Mouse (Mus musculus) embryonic facial prominence, embryonic 10.5 days (tissue): ENCODE measurements around the gene Tec. TPM values are rescaled to one million over a fixed set of nuclear protein-coding genes. Genes with fewer than 3 reads are reported as not detected.

Source experiments
- DNase-seq: peaks from one replicate; pipeline ENCODE4 v3.0.0-alpha.2; 2017; ENCODE audit warnings: low spot score
- H3K27ac ChIP-seq: fragments of 300-500 bp; sonication (generic); replicated peaks from 2 replicates; pipeline ENCODE4 v1.5.1; 2016; ENCODE audit warnings: mild to moderate bottlenecking
- H3K27me3 ChIP-seq: fragments of 300-500 bp; sonication (generic); replicated peaks from 2 replicates; pipeline ENCODE4 v1.6.1; 2016; ENCODE audit warnings: low read depth, mild to moderate bottlenecking; ENCODE audit not compliant: poor library complexity, severe bottlenecking
- H3K36me3 ChIP-seq: fragments of 300-500 bp; sonication (generic); replicated peaks from 2 replicates; pipeline ENCODE4 v1.6.1; 2016; ENCODE audit warnings: mild to moderate bottlenecking, moderate library complexity
- H3K4me1 ChIP-seq: fragments of 300-500 bp; sonication (generic); 2 replicates; pipeline ENCODE4 v1.6.1; 2016
- H3K4me3 ChIP-seq: fragments of 300-500 bp; sonication (generic); 2 replicates; pipeline ENCODE4 v1.5.1; 2016; ENCODE audit warnings: mild to moderate bottlenecking, moderate library complexity
- H3K9me3 ChIP-seq: fragments of 300-500 bp; sonication (generic); 2 replicates; pipeline ENCODE4 v1.6.1; 2016; ENCODE audit warnings: mild to moderate bottlenecking
- WGBS: fragments of 180-500 bp; shearing (Covaris S2); methylation state at CpG from one replicate; pipeline ENCODE4 v1.1.7; 2016; 5-methylcytosine and 5-hydroxymethylcytosine counted together
- polyA plus RNA-seq: library from polyadenylated mRNA; unstranded; fragments of >200 nt; fragmentation: Nextera tagmentation; extraction: Ambion mirVana; gene quantifications from 2 replicates; pipeline ENCODE4 v1.2.1, GENCODE M21; 2016

Tec gene
- polyA plus RNA-seq, 1 experiment from 2014 or later: 1.8 TPM

DNA sequence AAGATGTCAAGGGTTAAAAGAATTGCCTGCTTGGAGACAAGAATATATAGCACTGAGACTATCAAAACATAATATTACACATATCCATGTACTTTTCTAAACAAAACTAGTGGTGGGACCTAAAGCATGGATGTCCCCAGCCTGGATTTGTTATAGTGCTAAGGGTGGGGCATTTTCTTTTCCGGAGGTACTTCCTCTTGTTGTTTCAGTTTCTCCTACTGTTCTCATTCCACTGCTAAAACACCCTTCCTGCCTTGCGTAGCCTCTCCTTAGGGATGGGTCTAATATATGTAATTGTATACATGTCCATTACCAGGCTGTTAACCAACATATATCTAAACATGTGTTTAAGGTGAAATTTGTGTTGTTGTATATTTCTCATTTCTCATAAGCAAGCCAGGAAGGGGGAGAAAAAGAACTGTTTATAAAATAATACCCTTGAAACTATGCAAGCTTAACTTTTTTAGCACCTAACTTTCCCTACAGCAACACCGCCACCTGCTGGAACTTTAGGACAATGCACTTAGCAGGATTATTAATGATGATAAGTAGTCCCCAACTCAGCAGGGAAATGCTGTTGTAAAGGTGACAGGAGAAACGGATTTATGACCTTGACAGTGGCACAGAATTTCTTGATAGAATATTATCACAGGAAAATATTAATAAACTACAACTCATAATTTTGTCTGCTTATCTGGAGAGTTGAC, 157.6 kb downstream of the Tec start:
- Histone ChIP-seq H3K27me3 (no peaks in the 10 kb centered on the region), H3K27ac (no peak overlapping the region), H3K9me3 (no peaks in the 10 kb centered on the region), H3K4me3 (no peak overlapping the region), H3K36me3 (no peaks in the 10 kb centered on the region), H3K4me1 (peaks cover 13% of the 10 kb centered on the region)
- peak; percentile 57 for DNase-seq
- WGBS: 30% methylated on average over 4 of the region's 4 CpGs

DNA sequence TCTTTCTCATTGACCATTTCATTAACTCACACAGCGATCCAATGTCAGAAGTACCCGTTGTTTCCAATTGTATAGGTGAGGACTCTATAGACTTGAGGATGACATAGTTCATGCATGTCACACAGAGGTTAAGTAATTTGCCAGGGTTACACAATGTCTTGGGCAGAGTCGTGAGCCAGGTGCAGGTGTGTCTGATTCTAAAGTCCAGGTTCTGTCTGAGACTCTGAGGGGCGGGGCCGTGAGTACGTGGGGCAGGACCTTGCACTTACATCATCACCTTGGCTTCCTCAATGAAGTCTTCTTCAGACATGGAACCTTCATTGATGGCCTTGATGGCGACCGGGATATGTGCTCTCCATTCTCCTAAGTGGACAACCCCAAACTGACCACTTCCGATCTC, 158.3 kb downstream of the Tec start:
- Histone ChIP-seq H3K27ac (no peak overlapping the region), H3K4me1 (peaks cover 13% of the 10 kb centered on the region), H3K4me3 (no peak overlapping the region), H3K36me3 (no peaks in the 10 kb centered on the region), H3K27me3 (no peaks in the 10 kb centered on the region), H3K9me3 (0 out of 2 replicates have a peak, but pooled peaks cover 3% of the 10 kb centered on the region)
- no peak for DNase-seq
- 92% methylated on average over 9 of the region's 9 CpGs for WGBS

DNA sequence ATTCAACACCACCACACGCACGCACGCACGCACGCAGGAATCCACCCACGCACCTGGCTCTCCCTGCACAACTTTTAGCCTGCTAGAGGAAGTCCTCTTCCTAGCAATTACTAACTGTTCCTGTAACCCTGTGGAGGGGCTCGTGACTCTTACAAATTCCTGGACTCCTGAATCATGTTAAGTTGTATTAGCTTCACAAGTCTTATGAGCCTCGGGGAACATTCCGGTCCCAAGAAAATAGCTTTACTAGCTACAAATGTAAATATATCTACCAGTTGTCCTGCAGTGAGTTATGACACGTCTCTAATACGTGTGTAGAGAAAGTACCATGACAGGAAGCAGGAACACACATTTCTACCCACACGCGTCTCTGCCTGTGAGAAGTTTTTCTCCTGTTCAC, 158.8 kb downstream of the Tec start:
- Histone ChIP-seq H3K9me3 (0 out of 2 replicates have a peak, but pooled peaks cover 3% of the 10 kb centered on the region), H3K36me3 (no peaks in the 10 kb centered on the region)

DNA sequence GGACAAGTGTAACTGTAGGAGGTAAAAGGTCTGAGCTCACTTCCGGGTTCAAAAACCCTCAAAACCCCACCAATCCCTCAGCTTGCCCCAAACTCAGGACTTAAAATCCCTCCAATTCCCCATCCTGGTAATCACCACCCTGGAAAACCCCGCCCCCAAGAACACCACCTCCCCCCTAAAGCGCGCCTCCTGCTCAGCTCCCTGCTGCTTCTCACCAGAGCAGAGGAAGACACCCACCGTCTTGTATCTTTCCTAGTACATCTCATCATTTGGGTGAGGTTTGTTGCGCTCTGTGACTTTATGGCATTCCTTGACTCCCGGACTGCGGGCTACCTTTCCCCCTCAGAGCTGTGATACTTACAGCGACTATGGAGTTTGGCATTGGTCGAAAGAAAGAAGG, 161.6 kb downstream of the Tec start:
- 63% methylated on average over 10 of the region's 10 CpGs for WGBS
- H3K27ac ChIP-seq: no peak overlapping the region
- no peak overlapping the region for H3K4me3 ChIP-seq
- DNase-seq: no peak
- H3K4me1 ChIP-seq: peaks cover 17% of the 10 kb centered on the region
- no peaks in the 10 kb centered on the region for H3K36me3 ChIP-seq
- 0 out of 2 replicates have a peak, but pooled peaks cover 3% of the 10 kb centered on the region for H3K9me3 ChIP-seq
- H3K27me3 ChIP-seq: no peaks in the 10 kb centered on the region

More for the DNA sequence above, 158.8 kb downstream of the Tec start:
- no peaks in the 10 kb centered on the region for H3K27me3 ChIP-seq
- H3K4me1 ChIP-seq: peaks cover 13% of the 10 kb centered on the region
- WGBS: 81% methylated on average over 13 of the region's 13 CpGs
- H3K4me3 ChIP-seq: no peak overlapping the region
- no peak for DNase-seq
- no peak overlapping the region for H3K27ac ChIP-seq

DNA sequence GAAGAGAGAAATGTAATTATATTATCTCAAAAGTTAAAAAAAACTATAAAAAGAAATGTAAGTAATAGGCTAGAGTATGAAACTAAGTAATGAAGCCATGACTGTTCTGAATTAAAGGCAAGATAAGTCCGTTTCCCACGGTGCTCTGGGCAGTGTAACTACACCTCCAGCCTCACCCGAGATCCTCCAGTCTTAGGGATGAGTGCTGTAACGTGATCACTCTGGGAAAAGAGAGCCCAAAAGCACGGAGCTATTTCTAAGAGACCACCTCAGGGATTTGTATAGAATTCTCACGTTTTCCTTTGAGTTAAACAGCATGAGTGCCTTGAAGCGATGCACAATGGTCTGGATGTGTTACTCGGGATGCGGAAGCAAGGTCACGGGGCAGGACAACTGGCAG, 162.2 kb downstream of the Tec start:
- Histone ChIP-seq H3K4me1 (peaks cover 17% of the 10 kb centered on the region), H3K27me3 (no peaks in the 10 kb centered on the region), H3K36me3 (no peaks in the 10 kb centered on the region), H3K27ac (no peak overlapping the region), H3K9me3 (0 out of 2 replicates have a peak, but pooled peaks cover 3% of the 10 kb centered on the region), H3K4me3 (no peak overlapping the region)
- 41% methylated on average over 10 of the region's 10 CpGs for WGBS
- no peak for DNase-seq

Other genes with a start within 250 kb of the Tec start
- not detected in 2 replicates for gene Cnga1, start 224.2 kb downstream of the Tec start, polyA plus RNA-seq
- gene Nipal1, start 220.7 kb downstream of the Tec start, polyA plus RNA-seq: 0.14 and 0.49 TPM in 2 replicates
- gene Txk, start 115.7 kb downstream of the Tec start, polyA plus RNA-seq: not detected in 2 replicates
- gene Slain2, start 45.8 kb upstream of the Tec start, polyA plus RNA-seq: 15.3 and 16.3 TPM in 2 replicates
- gene Gm10135, start 106.2 kb upstream of the Tec start, polyA plus RNA-seq: not detected in 2 replicates
- gene Slc10a4, start 138.4 kb upstream of the Tec start, polyA plus RNA-seq: 2.1 and 2.6 TPM in 2 replicates